Mouse (Mus musculus) brown adipose tissue, adult 24 weeks (tissue): ENCODE measurements around the gene Ctnnd1. TPM values are rescaled to one million over a fixed set of nuclear protein-coding genes. Genes with fewer than 3 reads are reported as not detected.

ENCODE experiments used
- H3K27ac ChIP-seq: fragments of 200-500 bp; replicated peaks from 2 replicates; pipeline ENCODE4 v1.5.1; 2012; ENCODE audit warnings: low read depth, mild to moderate bottlenecking, low read length
- H3K4me1 ChIP-seq: fragments of 200-500 bp; 2 replicates; pipeline ENCODE4 v1.6.1; 2012; ENCODE audit warnings: low read length, mixed read lengths; ENCODE audit not compliant: control insufficient read depth, insufficient read depth, insufficient read length
- H3K4me3 ChIP-seq: fragments of 200-500 bp; 2 replicates; pipeline ENCODE4 v1.5.1; 2012; ENCODE audit warnings: low read depth, mild to moderate bottlenecking, low read length, moderate library complexity; ENCODE audit not compliant: insufficient read depth
- polyA plus RNA-seq: library from polyadenylated mRNA; stranded (reverse); fragments of >200 nt; gene quantifications from 2 replicates; pipeline ENCODE4 v1.2.4, GENCODE M21; 2012; ENCODE audit not compliant: missing spikeins, insufficient read depth, insufficient read length

Gene Ctnnd1
- polyA plus RNA-seq, 1 experiment, result 35.3 TPM

DNA sequence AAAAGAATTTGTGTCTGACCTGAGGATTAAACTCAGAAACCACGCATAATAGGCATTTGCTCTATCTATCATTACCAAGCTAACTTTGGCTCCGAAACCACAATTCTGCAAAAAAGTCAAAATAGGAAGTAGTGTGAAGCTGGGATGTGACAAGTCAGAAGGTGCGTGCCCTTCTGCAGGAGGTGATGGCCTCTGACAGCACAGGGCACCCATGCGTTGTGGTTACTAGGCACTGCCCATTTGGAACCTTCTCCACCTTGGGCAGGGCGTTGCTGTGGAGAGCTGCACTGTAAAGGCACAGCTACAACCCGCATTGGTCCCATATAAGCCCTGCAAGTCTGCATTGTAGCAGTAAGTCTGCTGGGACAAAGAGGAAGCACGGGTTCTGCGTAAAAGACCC is 57.8 kb downstream of the Ctnnd1 start:
- no peak overlapping the region for H3K27ac ChIP-seq
- no peaks in the 10 kb centered on the region for H3K4me1 ChIP-seq
- no peak overlapping the region for H3K4me3 ChIP-seq

GRCm38 (mm10) chr2:84585700-84586099 is 64.9 kb downstream of the Ctnnd1 start:
- Histone ChIP-seq H3K4me1 (no peaks in the 10 kb centered on the region), H3K4me3 (no peak overlapping the region), H3K27ac (no peak overlapping the region)

- no peaks in the 10 kb centered on the region for H3K4me1 ChIP-seq
- no peak overlapping the region for H3K4me3 ChIP-seq
- H3K27ac ChIP-seq, result no peak overlapping the region
Measured at GRCm38 (mm10) chr2:84582286-84582685, 68.3 kb downstream of the Ctnnd1 start.

- H3K4me1 ChIP-seq, result no peaks in the 10 kb centered on the region
- H3K4me3 ChIP-seq, result no peak overlapping the region
- no peak overlapping the region for H3K27ac ChIP-seq
Measured at GRCm38 (mm10) chr2:84581208-84581607, 69.4 kb downstream of the Ctnnd1 start.

- Histone ChIP-seq H3K4me3 (no peak overlapping the region), H3K4me1 (no peaks in the 10 kb centered on the region), H3K27ac (no peak overlapping the region)
Measured at GRCm38 (mm10) chr2:84579311-84579710, 71.3 kb downstream of the Ctnnd1 start.

DNA sequence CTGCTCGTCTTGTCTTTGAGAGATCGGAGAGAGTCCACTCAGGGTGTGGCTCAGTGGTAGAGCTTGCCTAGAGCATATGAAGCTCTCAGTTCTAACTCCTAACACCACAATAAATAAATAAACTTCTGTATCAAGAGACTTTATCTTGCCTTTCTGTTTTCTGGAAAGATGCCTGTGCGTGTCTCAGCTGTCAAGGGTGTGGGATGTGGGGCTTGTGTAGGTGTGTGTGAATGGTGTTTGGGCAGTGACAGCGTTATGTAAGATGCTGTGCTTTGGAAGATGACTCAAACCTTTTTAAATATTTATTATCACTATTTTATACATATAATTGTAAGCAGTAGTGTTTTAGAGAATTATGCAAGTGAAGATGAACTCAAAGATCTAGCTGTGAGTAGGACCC is 76.4 kb downstream of the Ctnnd1 start:
- H3K4me1 ChIP-seq, result no peaks in the 10 kb centered on the region
- no peak overlapping the region for H3K4me3 ChIP-seq
- H3K27ac ChIP-seq, result no peak overlapping the region

DNA sequence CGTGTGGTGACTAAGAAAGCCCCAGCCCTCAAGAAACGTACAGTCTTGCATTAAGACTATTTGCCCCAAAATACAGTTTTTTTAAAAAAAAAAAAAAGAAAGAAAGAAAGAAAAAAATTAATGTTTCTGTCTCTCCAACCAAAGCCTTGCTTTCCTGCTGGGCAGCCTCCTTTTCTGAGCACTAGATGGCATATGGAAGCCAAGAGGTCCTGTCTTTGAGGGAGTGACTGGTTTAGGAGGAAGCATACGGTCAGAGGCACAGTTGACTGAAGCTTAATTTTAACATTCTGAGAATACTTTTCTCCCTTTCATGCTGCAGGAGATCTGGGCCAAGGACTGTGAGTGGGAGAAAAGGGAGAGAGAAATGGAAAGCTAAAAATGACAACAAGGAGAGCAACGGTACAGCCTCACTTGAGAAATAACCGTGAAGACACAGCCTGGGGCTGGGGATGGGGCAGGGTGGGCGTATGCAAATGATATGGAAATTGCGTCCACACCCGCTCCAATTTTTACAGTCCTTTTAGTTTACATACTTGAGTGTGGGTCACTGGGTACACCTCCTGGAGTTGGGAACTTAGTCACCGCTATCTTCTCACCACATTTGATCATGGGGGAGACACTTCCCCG is 93.6 kb downstream of the Ctnnd1 start:
- Histone ChIP-seq H3K4me1 (no peaks in the 10 kb centered on the region), H3K4me3 (no peak overlapping the region), H3K27ac (no peak overlapping the region)

DNA sequence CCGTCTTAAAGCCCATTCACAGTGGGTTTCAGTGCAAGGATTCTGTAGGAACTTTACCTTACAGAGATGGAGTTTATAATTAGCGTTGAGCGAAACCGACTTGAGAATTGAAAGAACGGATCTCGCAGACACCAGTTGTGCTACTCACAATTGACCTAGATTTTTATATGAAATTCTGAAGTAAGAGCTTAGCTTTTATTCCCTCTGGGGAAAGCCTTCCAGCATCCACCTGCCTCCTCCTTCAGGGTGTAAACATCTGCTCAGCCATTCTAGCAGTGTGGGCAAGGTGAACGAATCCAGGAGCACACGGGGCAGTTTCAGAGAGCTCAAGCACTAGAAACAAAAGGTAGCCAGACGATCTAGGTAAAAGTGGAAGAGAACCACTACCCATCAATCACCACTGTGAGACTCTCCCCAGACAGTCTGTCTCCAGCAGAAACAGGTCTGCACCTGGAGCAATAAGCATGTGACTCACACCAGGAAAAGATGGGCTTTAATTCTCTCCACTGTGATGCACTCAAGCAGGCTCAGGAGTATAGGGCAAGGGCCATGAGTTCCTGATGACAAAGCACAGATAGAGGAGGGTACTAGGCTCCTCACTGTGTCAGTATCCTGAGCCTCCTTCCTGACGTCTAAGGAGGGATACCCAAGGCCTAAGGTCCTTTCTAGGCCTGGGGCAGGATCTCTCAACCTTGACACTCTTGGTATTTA is 99.0 kb downstream of the Ctnnd1 start:
- no peak overlapping the region for H3K4me3 ChIP-seq
- H3K27ac ChIP-seq, result no peak overlapping the region
- H3K4me1 ChIP-seq, result no peaks in the 10 kb centered on the region

Other genes starting within 250 kb of the Ctnnd1 start
- gene Calcrl, start 225.4 kb downstream of the Ctnnd1 start, polyA plus RNA-seq, result 5.7 and 8.2 TPM in 2 replicates
- 3.3 and 5.7 TPM in 2 replicates for gene Tfpi, start 174.0 kb downstream of the Ctnnd1 start, polyA plus RNA-seq
- gene Btbd18, start 8.3 kb upstream of the Ctnnd1 start, polyA plus RNA-seq, result not detected in 2 replicates
- gene Selenoh, start 20.0 kb upstream of the Ctnnd1 start, polyA plus RNA-seq, result 27.5 and 33.4 TPM in 2 replicates
- gene Gm28635, start 27.3 kb upstream of the Ctnnd1 start, polyA plus RNA-seq, result not detected in 2 replicates
- 11.5 and 13.0 TPM in 2 replicates for gene Med19, start 27.6 kb upstream of the Ctnnd1 start, polyA plus RNA-seq
- gene Tmx2, start 28.4 kb upstream of the Ctnnd1 start, polyA plus RNA-seq, result 99.9 and 101 TPM in 2 replicates
- 25.5 and 40.4 TPM in 2 replicates for gene Zdhhc5, start 64.4 kb upstream of the Ctnnd1 start, polyA plus RNA-seq
- 9.4 and 13.7 TPM in 2 replicates for gene Clp1, start 76.6 kb upstream of the Ctnnd1 start, polyA plus RNA-seq
- not detected in 2 replicates for gene Ypel4, start 83.3 kb upstream of the Ctnnd1 start, polyA plus RNA-seq
- not detected in 2 replicates for gene Gm19426, start 92.9 kb upstream of the Ctnnd1 start, polyA plus RNA-seq
- gene Serping1, start 124.7 kb upstream of the Ctnnd1 start, polyA plus RNA-seq, result 74.6 and 108 TPM in 2 replicates
- gene Ube2l6, start 148.1 kb upstream of the Ctnnd1 start, polyA plus RNA-seq, result 4.5 and 15.2 TPM in 2 replicates
- gene Smtnl1, start 171.9 kb upstream of the Ctnnd1 start, polyA plus RNA-seq, result 2.7 and 3.0 TPM in 2 replicates
- gene Timm10, start 176.2 kb upstream of the Ctnnd1 start, polyA plus RNA-seq, result 125 and 134 TPM in 2 replicates
- 2.6 and 3.5 TPM in 2 replicates for gene Slc43a1, start 188.1 kb upstream of the Ctnnd1 start, polyA plus RNA-seq
- 1.5 TPM in 1 of 2 replicates, not detected in the other for gene Rtn4rl2, start 235.9 kb upstream of the Ctnnd1 start, polyA plus RNA-seq